Mouse (Mus musculus) midbrain, postnatal 0 days (tissue): Measurements from ENCODE around the gene Rnf144b. TPM values are rescaled to one million over a fixed set of nuclear protein-coding genes. Genes with fewer than 3 reads are reported as not detected.

ENCODE experiments used
- ATAC-seq: fragments of 200-750 bp; cut with Nextera tagmentation; 2 replicates; pipeline ENCODE4 v1.8.0; 2017; ENCODE audit warnings: moderate number of reproducible peaks, mild to moderate bottlenecking, moderate TSS enrichment, moderate library complexity; ENCODE audit not compliant: low FRiP score
- DNase-seq: peaks from one replicate; pipeline ENCODE4 v3.0.0-alpha.2; 2015; ENCODE audit warnings: low spot score
- H3K27ac ChIP-seq: fragments of 300-500 bp; sonication (generic); 2 replicates; pipeline ENCODE4 v1.5.1; 2014; ENCODE audit warnings: low read depth, mild to moderate bottlenecking, low read length, mixed read lengths
- H3K27me3 ChIP-seq: fragments of 300-500 bp; sonication (generic); 2 replicates; pipeline ENCODE4 v1.6.1; 2014; ENCODE audit warnings: low read length, control low read depth, mixed read lengths; ENCODE audit not compliant: insufficient read depth
- H3K36me3 ChIP-seq: fragments of 300-500 bp; sonication (generic); 2 replicates; pipeline ENCODE4 v1.6.1; 2014; ENCODE audit warnings: low read length, control low read depth, mixed read lengths; ENCODE audit not compliant: insufficient read depth
- H3K4me1 ChIP-seq: fragments of 300-500 bp; sonication (generic); 2 replicates; pipeline ENCODE4 v1.6.1; 2014; ENCODE audit warnings: mild to moderate bottlenecking, control low read depth, antibody characterized with exemption, low read length, mixed read lengths; ENCODE audit not compliant: insufficient read depth
- H3K4me2 ChIP-seq: fragments of 300-500 bp; sonication (generic); 2 replicates; pipeline ENCODE4 v1.6.1; 2014; ENCODE audit warnings: low read depth, mild to moderate bottlenecking, low read length, mixed read lengths; ENCODE audit not compliant: poor library complexity, severe bottlenecking
- H3K4me3 ChIP-seq: fragments of 300-500 bp; sonication (generic); 2 replicates; pipeline ENCODE4 v1.5.1; 2014; ENCODE audit warnings: low read depth, mild to moderate bottlenecking, low read length, moderate library complexity
- H3K9ac ChIP-seq: fragments of 300-500 bp; sonication (generic); replicated peaks from 2 replicates; pipeline ENCODE4 v1.6.1; 2014; ENCODE audit warnings: mild to moderate bottlenecking, low read length, moderate library complexity, mixed read lengths; ENCODE audit not compliant: poor library complexity, severe bottlenecking
- H3K9me3 ChIP-seq: fragments of 300-500 bp; sonication (generic); 2 replicates; pipeline ENCODE4 v1.6.1; 2016; ENCODE audit warnings: low read length, control low read depth
- CTCF ChIP-seq: IDR thresholded peaks from 2 replicates; pipeline ENCODE4 v1.5.1; 2016; ENCODE audit warnings: antibody characterized with exemption, mild to moderate bottlenecking
- WGBS: fragments of 180-500 bp; shearing (Covaris S2); extraction: QIAGEN DNeasy Blood & Tissue Kit; methylation state at CpG from one replicate; pipeline ENCODE4 v1.1.7; 2014; 5-methylcytosine and 5-hydroxymethylcytosine counted together
- polyA plus RNA-seq: library from polyadenylated mRNA; unstranded; fragments of >200 nt; fragmentation: Nextera tagmentation; extraction: Ambion mirVana; gene quantifications from 2 replicates; pipeline ENCODE4 v1.2.1, GENCODE M21; 2015
- total RNA-seq: library from RNA; depleted of rRNA; stranded (reverse); fragments of >200 nt; gene quantifications from 2 replicates; pipeline ENCODE4 v1.2.3, GENCODE M21; 2014; rRNA removed

Rnf144b gene
- total and polyA plus RNA-seq, 2 experiments from 2014 or later: 1.9 to 4.1 TPM

- no peak for TF ChIP-seq CTCF
- no peaks in the 10 kb centered on the region for H3K36me3 ChIP-seq
- 7% methylated on average over 5 of the region's 5 CpGs for WGBS
- no peak overlapping the region for H3K4me3 ChIP-seq
- no peak for ATAC-seq
- no peaks in the 10 kb centered on the region for H3K4me1 ChIP-seq
- H3K4me2 ChIP-seq: no peak overlapping the region
- H3K27ac ChIP-seq: no peak overlapping the region
- H3K9ac ChIP-seq: no peak overlapping the region
- H3K27me3 ChIP-seq: no peaks in the 10 kb centered on the region
- DNase-seq: no peak
- no peaks in the 10 kb centered on the region for H3K9me3 ChIP-seq
These were observed 155.4 kb downstream of the Rnf144b start for GRCm38 (mm10) chr13:47277824-47278290.

- H3K4me1 ChIP-seq: no peaks in the 10 kb centered on the region
- 72% methylated on average over 3 of the region's 3 CpGs for WGBS
- H3K27me3 ChIP-seq: no peaks in the 10 kb centered on the region
- H3K9ac ChIP-seq: no peak overlapping the region
- ATAC-seq (no peak), DNase-seq (no peak)
- no peak overlapping the region for H3K4me3 ChIP-seq
- H3K36me3 ChIP-seq: no peaks in the 10 kb centered on the region
- H3K9me3 ChIP-seq: no peaks in the 10 kb centered on the region
- H3K27ac ChIP-seq: no peak overlapping the region
- H3K4me2 ChIP-seq: no peak overlapping the region
- TF ChIP-seq CTCF: no peak
These were observed 159.8 kb downstream of the Rnf144b start for GRCm38 (mm10) chr13:47282221-47282620.

DNA sequence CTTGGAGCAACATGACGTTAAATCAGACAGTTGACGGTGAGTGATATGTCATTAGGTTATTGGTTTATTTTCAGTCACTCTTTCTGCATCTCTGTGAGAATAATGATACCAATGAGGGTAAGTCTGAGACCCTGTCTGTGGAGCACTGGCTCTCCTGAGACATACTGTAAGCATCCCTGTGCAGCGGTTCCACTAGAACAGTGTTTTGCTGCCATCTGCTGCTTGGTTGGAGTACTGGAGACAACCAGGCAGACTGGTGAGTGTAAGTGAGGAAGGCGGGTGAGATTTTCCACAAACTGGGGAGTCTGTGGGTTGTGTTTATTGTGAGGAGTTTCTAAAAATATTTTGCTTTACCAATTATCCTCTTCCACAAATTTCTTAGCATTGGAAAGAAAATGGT, 166.0 kb downstream of the Rnf144b start:
- no peak overlapping the region for H3K4me3 ChIP-seq
- H3K4me2 ChIP-seq: no peak overlapping the region
- no peaks in the 10 kb centered on the region for H3K27me3 ChIP-seq
- H3K36me3 ChIP-seq: no peaks in the 10 kb centered on the region
- peak; percentile 99 for TF ChIP-seq CTCF
- no peak overlapping the region for H3K9ac ChIP-seq
- peak; percentile 88 for DNase-seq
- 36% methylated on average over 4 of the region's 4 CpGs for WGBS
- no peaks in the 10 kb centered on the region for H3K4me1 ChIP-seq
- H3K9me3 ChIP-seq: no peaks in the 10 kb centered on the region
- H3K27ac ChIP-seq: no peak overlapping the region
- ATAC-seq: peak; percentile 84

DNA sequence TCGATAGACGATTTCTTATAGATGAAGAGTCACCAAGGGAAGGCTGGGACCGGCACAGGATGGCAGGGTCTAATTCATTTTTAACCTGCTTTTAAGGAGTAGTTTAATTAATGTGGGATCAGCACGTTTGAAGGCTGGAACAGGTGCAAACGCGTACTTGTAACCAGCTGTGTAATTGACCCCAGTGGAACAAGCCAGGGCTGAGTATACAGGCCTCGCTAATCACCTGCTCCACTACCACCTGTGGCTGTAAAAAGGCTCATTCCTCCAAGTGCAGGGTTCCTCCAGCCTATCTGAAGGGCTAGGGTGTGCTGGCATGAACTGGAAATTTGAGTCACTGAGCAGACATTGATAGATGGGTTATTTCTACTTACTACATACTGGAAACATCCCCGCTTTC, 174.0 kb downstream of the Rnf144b start:
- Histone ChIP-seq H3K4me2 (no peak overlapping the region), H3K27ac (no peak overlapping the region), H3K4me3 (no peak overlapping the region), H3K4me1 (no peaks in the 10 kb centered on the region), H3K9ac (no peak overlapping the region), H3K27me3 (no peaks in the 10 kb centered on the region), H3K9me3 (no peaks in the 10 kb centered on the region), H3K36me3 (no peaks in the 10 kb centered on the region)
- DNase-seq: no peak
- 84% methylated on average over 8 of the region's 8 CpGs for WGBS
- no peak for ATAC-seq
- TF ChIP-seq CTCF: no peak

Other genes starting within 250 kb of the Rnf144b start
- 31.4 and 31.7 TPM in 2 replicates for gene Kif13a, start 192.8 kb upstream of the Rnf144b start, total RNA-seq
- gene Kif13a, start 192.8 kb upstream of the Rnf144b start, polyA plus RNA-seq: 10.1 TPM in 2 replicates
- gene Nhlrc1, start 107.8 kb upstream of the Rnf144b start, total RNA-seq: 19.7 and 19.9 TPM in 2 replicates
- gene Nhlrc1, start 107.8 kb upstream of the Rnf144b start, polyA plus RNA-seq: 16.2 and 16.5 TPM in 2 replicates
- gene Kdm1b, start 79.2 kb upstream of the Rnf144b start, total RNA-seq: 24.9 and 26.9 TPM in 2 replicates
- 14.1 and 14.4 TPM in 2 replicates for gene Kdm1b, start 79.2 kb upstream of the Rnf144b start, polyA plus RNA-seq
- gene Tpmt, start 77.9 kb upstream of the Rnf144b start, total RNA-seq: 11.6 and 15.9 TPM in 2 replicates
- gene Tpmt, start 77.9 kb upstream of the Rnf144b start, polyA plus RNA-seq: 10.8 and 12.0 TPM in 2 replicates
- gene Dek, start 16.5 kb upstream of the Rnf144b start, total RNA-seq: 34.1 and 60.0 TPM in 2 replicates
- 96.3 and 112 TPM in 2 replicates for gene Dek, start 16.5 kb upstream of the Rnf144b start, polyA plus RNA-seq